Mouse (Mus musculus): Measurements from ENCODE around the gene Efcab2. TPM values are rescaled to one million over a fixed set of nuclear protein-coding genes. Genes with fewer than 3 reads are reported as not detected.
A peak's percentile ranks its signal among the peaks of the same experiment; 100 is the strongest.
"Not testable (repeated sequence)": the region's sequence is repeated elsewhere in the genome, so short reads cannot be mapped to it uniquely, and the experiment has no call there.

Efcab2 gene
- total RNA-seq, 2 experiments from 2014 or later = 107 to 111 TPM

DNA sequence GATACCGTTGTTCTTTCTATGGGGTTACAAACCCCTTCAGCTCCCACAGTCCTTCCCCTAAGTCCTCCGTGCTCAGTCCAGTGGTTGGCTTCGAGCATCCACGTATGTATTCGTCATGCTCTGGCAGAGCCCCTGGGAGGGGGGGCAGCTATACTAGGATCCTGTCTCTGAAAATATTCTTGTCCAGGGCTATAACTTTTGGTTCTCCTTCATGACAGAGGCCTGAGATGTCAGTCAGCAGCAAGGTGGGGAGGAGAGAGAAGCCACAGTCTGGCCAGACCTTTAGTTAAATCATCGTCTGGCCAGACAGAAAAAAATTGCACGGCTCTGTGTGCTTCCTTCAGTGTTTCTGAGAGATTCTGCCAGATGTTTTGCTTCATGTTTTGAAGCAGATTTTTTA is 5.2 kb upstream of the Efcab2 start:
- DNase-seq = no peak

DNA sequence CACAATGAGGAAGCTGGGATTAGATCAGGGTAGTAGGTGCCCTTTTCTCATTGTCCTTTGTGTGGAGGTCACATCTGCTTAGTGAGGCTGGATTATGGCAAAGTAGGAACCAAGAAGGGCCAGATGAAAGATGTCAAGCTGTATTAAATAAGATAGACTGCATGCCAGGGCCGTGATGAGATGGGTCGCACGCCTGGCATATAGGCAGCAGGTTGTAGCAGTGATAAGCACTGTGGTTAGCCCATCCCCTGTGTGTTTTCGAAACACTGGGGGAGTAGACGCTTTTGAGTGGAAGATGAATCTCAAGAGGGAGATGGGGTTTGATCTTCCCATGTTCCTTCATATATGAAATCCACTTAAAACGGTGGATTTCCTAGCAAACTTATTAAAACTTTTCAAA is 3.9 kb upstream of the Efcab2 start:
- no peak for DNase-seq

DNA sequence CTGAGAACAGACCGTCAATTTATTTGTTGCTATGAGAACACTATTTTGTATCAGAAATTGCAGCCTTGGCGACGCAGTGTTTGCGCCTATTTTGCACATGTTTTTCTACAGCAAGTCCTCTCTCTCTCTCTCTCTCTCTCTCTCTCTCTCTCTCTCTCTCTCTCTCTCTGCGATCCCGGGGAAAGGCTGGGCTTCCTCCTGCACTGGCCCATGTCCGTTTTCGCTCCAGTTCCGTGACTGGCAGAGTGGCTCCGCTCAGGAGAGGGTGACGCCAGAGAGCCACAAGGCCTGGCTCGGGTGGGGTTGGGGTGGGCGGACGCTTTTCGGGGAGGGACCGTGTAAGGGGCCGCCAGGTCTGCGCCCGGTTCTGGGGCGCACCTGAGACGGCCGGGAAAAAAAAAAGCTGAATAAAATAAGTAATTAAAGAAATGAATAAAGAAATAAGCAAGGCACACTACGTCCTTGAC is 407 bp upstream of the Efcab2 start:
- peak; percentile 87 to 94 for DNase-seq

DNA sequence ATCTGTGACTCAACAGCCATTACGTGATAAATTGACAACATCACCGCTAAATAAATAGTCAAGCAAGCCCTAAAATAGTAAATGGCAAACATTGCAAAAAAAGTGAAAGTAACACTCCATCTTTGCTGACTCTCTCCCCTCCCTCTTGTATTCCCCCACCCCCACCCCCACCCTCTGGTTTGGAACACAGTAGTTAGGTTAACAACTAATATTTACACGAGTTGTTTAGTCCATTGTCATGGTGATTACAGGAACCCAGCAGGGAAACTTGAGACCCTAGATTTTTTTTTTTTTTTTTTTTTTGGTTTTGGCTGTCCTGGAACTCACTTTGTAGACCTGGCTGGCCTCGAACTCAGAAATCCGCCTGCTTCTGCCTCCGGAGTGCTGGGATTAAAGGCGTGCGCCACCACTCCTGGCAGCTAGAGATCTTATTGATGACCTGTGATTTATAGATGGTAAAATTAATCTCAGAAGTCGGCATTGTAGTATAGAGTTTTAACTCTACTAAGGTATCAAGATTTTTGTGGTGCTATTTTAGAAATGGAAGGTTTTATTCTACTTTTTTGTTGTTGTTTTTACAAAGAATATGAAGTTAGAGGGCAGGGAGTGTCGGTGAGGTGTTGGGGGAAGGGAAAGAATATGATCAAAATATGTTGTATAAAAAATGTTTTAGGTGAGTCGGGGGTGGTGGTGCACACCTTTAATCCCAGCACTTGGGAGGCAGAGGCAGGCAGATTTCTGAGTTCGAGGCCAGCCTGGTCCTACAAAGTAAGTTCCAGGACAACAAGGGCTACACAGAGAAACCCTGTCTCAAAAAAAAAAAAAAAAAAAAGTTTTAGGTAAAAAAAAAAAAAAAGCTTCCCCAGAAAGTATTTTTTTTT is 1.1 kb downstream of the Efcab2 start:
- DNase-seq = peak in 1 of 2 experiments; percentile 39

DNA sequence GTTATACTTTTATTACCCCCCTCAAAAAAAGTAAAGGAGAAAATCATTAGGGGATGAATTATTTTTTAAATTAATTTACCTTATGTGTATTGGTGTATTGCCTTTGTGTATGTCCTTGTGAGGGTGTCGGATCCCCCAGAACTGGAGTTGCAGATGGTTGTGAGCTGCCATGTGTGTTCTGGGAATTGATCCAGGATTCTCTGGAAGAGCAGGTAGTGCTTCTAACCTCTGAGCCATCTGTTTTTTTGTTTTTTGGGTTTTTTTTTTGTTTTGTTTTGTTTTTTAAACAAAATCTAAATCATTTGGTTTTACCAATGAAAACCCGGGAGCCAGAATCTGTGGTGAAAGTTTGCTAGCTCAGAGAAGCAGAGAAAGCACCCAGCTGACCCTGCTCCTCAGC is 1.8 kb downstream of the Efcab2 start:
- DNase-seq = no peak

DNA sequence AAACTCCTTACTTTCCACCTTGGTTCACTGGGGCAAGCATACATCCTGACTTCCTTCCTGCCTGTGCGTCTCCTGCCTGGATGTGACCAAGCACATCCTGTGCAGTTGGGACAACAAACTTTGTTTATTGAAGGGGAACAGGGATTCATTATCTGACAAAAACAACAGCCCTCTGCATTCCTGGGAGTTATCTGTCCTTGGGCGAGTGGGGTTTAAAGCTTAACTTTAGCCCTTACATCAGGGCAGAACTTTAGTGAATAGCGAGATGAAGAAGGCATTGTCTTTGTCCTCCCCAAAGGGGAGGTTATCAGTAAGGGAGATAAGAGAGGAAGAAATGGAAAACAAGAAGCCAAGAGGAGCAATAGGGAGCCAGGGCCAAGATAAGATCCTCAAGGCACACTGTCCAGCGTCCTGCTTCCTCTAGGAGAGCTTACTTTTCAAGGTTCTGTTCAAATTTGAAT is 3.0 kb downstream of the Efcab2 start:
- peak in 1 of 2 experiments; percentile 14 for DNase-seq

DNA sequence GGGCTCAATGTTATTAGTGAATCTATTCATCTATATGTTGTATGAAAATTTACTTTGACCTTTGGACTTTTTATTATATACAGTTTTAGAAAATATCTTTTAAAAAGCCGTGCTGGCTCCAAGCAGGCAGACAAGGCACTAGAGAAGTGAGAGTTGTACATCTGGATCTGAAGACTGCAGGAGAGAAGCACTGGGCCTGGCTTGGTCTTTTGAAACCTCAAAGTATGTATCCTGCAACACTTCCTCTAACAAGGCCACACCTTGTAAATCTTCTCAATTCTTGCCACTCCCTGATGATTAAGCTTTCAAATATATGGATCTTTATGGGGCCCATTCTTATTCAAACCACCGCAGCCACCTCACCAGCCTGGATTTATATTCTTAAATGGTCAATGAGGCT is 7.5 kb downstream of the Efcab2 start:
- DNase-seq = not testable (repeated sequence)

DNA sequence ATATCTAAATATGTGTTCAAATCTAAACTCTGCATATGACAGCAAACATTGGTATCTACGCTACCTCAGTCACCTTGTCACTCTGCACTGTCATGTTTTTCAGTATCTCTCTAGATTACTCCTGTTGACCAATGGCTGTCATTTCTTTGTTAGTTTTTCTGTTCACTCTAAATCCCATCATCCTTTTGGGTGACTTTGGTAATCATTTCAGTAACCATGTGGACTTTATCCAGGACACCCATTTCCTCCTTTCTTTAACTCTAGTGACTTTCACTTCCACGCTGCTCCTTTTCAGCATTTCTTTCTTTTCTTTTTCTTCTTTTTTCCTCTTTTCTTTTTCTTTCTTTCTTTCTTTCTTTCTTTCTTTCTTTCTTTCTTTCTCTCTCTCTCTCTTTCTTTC is 13.7 kb downstream of the Efcab2 start:
- no peak for DNase-seq

DNA sequence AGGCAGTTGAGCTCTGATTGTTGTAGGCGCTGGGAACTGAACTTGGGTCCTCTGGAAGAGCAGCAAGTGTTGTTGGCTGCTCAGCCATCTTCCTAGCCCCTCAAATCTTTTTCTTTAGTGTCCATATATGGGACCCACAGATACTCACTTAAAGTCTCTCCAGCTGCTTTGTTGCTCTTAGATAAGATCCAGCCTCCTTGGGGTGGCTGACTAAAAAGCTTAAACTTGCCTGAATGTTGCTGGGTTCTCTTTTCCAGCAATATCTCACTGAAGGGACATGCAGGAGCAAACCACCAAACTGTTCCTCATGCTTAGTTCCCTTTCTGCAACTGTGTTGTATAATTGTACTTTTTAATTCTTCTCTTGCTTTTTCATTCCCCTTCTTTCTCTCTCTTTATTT is 17.8 kb downstream of the Efcab2 start:
- no peak for DNase-seq

DNA sequence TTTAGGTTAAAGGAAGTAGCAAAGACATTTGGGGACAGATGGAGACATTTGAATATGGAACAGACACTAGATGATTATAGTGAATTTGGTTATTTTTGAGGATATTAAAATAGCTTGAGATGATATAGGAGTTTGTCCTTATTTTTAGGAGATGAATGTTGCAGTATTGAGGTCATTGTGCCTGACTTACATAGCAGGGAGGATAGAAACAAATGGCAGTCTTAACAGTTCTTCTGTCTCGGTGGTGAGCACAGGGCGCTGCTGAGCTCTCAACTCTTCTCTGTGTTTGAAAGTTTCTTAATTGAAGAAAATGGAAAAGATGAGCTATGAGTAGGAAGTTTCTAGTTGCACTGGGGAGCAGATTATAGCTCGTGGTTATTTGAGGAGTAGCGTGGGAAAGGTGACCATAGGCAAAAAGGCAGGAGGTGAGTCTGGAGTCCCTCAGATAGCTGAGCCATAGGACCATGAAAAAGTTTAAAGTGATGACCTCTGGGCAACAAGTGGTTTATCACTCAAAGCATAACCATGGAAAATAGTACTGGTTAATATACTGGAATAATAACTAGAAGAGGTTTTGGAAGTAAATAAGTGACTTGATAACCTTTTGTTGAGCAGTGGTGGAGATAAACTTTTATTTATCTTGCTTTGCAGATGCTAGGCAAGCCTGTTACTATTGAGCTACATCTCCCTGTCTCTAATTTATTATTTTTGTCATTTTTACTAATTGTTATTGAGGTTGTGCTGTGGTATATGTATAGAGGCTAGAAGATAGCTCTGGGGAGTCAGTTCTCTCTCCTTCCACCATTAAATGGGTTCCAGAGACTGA is 25.9 kb downstream of the Efcab2 start:
- DNase-seq = no peak

DNA sequence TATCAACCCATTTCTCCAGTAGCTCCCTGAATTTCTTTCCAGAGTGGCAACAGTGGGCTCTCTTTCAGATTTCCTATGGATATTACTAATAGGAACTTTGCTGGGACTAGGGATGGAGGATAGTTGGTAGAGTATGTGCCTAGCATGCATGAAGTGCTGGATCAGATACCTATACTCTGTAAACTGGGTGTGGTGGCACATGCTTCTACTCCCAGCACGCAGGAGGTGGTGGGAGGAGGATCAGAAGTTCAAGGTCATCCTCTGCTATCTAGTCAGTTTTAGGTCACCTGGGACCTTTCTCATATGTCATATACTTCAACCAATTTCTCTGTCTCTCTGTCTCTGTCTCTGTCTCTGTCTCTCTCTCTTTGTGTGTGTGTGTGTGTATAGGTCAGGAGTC is 27.7 kb downstream of the Efcab2 start:
- DNase-seq = no peak

DNA sequence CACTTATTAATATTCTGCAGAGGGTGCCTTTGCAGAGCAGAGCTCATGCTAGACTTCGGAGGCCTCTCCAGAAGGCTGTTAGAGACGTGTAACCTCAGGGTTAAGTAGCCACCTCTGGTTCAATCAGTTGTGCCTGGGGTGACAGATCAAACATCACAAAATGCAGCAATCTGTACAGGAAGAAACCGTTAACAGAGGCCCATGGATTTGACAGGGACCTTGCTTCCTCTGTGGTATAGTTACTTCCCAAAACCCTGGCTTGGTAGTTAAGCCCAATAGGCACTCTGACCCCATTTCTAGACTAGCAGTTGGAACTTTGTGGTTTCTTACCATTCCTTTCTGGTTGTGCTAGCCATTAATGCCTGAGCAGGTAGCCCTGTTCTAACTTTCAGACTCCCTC is 38.5 kb downstream of the Efcab2 start:
- no peak for DNase-seq

DNA sequence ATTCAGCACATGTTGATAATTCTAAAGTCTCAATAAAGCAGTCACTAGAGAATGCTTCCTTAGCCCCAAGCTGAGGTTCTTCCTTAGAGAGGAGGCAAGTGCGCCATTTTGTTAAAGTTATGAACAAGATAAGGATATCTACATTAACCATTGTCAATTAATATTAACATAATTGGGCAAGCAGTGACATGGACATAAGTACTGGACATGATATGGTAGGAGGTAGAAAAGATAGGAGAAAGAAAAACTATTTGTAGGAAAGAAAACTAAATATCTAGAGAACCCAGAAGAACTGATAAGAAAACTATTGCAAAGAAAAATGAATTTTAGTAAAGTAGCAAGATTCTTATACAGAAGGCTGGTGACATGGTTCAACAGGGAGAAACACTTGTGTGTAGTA is 41.2 kb downstream of the Efcab2 start:
- DNase-seq = no peak

DNA sequence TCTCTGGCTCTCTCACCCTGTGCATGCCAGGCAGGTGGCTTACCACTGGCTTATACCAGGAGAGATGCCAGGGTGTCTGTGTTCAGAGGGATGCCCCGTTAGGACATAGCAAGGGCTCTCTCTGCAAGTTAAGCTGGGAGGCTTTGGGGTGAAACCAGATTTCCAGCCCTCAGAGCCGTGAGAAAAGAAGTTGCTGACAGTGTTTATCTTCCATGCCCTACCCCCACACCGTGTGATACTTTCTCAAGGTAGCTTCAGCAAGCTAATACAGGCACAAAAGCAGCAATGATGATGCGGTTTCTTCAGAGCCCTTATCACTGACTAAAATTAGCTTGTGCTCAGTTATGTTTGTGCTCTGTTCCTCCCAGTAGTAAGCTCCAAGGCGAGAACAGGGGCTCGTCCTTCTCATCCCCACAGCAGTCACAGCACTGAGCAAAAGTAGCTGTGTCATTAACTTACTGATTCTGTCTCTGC is 42.4 kb downstream of the Efcab2 start:
- peak; percentile 43 to 65 for DNase-seq

DNA sequence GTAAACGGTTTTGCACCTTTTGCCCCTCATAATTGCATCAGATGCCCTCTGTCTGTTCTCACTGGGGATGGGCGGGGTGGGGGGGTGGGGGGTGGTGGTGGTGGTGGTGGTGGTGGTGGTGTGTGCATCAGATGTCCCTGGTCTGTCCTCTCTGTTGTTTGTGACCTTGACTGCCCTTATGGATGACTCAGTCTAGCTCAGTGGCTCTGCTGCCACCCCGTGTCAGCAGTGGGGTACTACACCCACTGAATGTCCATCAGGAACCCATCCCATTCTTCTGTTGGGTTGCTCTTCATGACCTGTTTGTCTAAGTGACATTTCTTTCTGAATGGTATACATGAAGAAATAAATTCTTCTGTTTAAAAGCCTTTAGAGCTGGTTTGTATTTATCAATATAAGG is 43.3 kb downstream of the Efcab2 start:
- DNase-seq = peak; percentile 83 to 90

DNA sequence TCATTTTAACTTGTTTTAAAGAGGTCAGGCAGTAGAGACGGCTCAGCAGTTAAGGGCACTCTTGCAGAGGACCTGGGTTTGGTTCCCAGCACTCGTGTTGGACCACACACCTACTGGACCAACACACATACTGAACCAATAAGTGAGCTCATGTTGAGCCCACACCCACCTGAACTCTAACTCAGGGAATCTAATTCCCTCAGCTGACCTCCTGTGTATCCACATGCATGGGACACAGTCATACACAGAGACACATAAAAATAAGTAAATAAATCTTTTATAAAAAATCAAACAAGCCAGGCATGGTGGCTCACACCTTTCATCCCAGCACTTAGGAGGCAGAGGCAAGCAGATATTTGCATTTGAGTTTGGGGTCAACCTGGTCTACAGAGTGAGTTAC is 44.0 kb downstream of the Efcab2 start:
- DNase-seq = no peak

DNA sequence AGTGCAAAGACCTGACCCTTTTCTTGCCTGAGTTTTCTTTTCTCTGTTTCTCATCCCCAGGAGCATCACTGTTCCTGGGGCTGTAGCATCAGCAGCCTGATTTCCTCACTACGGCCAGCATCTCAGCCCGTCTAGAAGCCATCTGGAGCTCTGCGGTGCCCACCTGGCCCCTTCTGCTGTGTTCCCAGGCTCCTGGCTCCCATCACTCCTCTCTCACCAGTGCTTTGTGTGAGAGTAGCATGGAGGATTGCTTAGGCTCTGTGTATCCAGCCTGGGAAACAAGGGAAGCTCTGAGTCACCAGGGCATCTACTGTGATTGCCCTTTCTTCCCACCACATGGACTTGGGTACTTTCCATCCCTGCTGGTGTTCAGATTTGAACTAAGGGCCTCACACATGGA is 48.2 kb downstream of the Efcab2 start:
- no peak for DNase-seq

DNA sequence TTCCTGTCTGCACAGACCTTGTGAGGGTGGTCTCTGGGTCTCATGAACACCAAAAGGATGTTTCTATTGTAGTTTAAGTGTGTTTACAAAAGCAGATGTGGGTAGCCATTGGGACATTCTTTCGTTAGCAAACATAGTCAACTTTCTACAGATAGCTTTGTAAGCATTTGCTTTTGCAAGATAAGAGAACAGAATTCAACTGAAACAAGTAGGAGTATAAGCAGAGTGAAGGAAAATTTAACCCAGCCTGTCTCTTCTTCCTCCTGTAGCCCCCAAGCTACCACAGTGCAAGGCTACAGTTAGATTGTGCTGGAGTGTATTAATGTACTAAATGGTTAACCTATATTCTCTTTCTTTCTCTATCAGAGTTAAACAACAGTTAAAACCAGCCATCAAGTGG is 49.2 kb downstream of the Efcab2 start:
- DNase-seq = no peak

DNA sequence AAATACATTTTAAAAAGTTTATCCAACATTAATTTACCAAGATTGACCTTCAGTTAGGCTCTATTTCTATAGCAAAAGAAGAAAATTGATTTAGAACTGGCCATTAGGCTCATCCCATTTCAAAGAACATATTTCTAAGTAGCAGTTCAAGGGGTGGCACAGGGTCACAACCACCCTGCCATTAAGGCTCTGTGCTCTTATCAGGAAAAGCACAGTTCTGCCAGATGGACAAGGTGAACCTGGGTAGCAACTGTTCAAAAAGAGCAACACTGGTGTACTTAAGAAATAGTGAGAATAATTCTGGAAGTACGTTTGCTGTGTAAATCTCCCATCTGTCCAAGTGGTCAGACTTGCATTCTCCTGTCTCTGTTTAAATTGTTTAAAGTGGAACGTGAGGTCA is 52.1 kb downstream of the Efcab2 start:
- no peak for DNase-seq

DNA sequence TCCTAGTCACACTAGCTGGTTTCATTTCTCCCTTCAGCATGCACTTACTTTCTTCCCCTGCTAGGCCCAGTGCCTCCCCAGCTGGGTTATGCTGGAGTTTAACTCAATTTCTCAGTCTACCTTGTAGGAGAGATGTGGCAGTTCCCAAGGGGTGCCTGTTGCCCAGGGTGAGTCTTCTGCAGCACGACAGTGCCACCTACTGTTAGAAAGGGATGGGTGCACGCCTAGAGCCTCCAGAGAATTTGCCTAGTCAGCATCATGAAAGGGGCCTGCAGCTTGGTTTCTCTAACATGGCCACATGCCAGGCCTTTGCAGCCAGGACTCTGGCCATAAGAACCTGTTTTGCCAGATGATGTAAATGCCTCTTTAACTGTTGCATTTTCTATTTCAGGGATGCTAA is 57.8 kb downstream of the Efcab2 start:
- DNase-seq = peak; percentile 72 to 87

DNA sequence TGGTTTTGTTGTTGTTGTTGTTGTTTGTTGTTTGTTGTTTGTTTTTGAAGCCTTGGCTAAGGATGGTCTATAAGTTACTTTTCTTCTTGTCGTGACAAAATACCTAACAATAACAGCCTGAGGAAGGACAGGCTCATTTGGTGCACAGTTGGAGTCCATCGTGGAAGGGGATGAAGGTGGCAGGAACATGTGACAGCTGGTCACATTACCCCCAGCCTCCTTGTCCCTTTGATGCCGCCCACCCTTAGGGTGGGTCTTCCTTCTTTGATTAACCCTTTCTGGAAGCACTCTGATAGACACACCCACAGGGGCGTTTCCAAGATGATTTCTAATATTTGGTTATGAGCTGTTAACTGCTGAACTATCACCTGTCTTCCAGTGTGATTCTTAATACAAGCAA is 58.3 kb downstream of the Efcab2 start:
- DNase-seq = no peak

DNA sequence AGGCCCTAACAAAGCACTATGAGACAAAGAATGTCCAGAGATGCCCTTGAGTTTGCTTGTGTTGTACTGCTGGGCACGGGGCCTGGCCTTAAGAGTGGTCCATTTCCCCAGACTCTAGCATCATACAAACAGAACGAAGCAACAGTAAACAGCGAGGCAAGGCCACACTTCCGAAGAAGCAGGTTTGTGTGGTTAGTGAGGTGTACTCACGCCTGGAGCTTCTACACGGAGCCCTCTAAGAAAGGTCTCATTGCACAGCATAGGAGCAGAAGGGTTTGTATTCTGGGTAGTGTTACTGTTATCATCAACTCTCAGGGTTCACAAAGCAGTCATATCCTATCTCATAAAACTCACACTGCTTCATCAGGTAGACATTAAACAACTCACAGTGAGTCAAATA is 61.7 kb downstream of the Efcab2 start:
- DNase-seq = no peak

DNA sequence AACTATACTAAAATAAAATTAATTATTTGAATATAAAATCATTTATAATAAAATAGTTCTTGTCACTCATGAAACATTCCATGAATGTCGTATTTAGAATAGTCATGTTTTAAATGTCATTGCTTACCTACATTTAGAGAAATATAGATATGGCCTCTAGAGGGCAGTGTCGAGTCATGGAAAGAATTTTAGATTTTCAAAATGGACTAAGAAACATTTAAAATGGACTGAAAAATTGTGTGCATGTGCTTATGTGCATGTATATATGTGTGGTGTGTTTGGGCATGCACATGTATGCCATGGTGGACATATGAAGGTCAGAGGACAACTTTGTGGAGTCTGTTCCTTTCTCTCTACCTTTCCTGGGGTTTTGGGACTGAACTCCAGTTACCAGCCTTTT is 62.4 kb downstream of the Efcab2 start:
- DNase-seq = peak in 1 of 2 experiments; percentile 42

Measured in heart, adult 18-20 months (tissue).